Mouse (Mus musculus) embryonic facial prominence, embryonic 12.5 days (tissue): ENCODE results near the gene March11. TPM values are rescaled to one million over a fixed set of nuclear protein-coding genes. Genes with fewer than 3 reads are reported as not detected.

Experiments used
- ATAC-seq: fragments of 200-750 bp; cut with Nextera tagmentation; 2 replicates; pipeline ENCODE4 v1.8.0; 2017; ENCODE audit not compliant: insufficient number of reproducible peaks, insufficient read depth, low FRiP score, low TSS enrichment
- H3K27ac ChIP-seq: fragments of 300-500 bp; sonication (generic); 2 replicates; pipeline ENCODE4 v1.5.1; 2016; ENCODE audit warnings: mild to moderate bottlenecking
- H3K27me3 ChIP-seq: fragments of 300-500 bp; sonication (generic); 2 replicates; pipeline ENCODE4 v1.6.1; 2016; ENCODE audit warnings: mild to moderate bottlenecking, moderate library complexity
- H3K36me3 ChIP-seq: fragments of 300-500 bp; sonication (generic); 2 replicates; pipeline ENCODE4 v1.6.1; 2016; ENCODE audit warnings: mild to moderate bottlenecking
- H3K4me1 ChIP-seq: fragments of 300-500 bp; sonication (generic); 2 replicates; pipeline ENCODE4 v1.6.1; 2016
- H3K4me2 ChIP-seq: fragments of 300-500 bp; sonication (generic); replicated peaks from 2 replicates; pipeline ENCODE4 v1.6.1; 2016; ENCODE audit warnings: mild to moderate bottlenecking, moderate library complexity
- H3K4me3 ChIP-seq: fragments of 300-500 bp; sonication (generic); 2 replicates; pipeline ENCODE4 v1.5.1; 2016; ENCODE audit warnings: mild to moderate bottlenecking
- H3K9ac ChIP-seq: fragments of 300-500 bp; sonication (generic); 2 replicates; pipeline ENCODE4 v1.6.1; 2016; ENCODE audit warnings: mild to moderate bottlenecking, moderate library complexity
- H3K9me3 ChIP-seq: fragments of 300-500 bp; sonication (generic); 2 replicates; pipeline ENCODE4 v1.6.1; 2016; ENCODE audit warnings: mild to moderate bottlenecking, moderate library complexity
- WGBS: fragments of 180-500 bp; shearing (Covaris S2); methylation state at CpG from one replicate; pipeline ENCODE4 v1.1.7; 2016; 5-methylcytosine and 5-hydroxymethylcytosine counted together
- polyA plus RNA-seq: library from polyadenylated mRNA; unstranded; fragments of >200 nt; fragmentation: Nextera tagmentation; extraction: Ambion mirVana; gene quantifications from 2 replicates; pipeline ENCODE4 v1.2.1, GENCODE M21; 2016

The March11 gene
- polyA plus RNA-seq, 1 experiment from 2014 or later, result 1.9 TPM

DNA sequence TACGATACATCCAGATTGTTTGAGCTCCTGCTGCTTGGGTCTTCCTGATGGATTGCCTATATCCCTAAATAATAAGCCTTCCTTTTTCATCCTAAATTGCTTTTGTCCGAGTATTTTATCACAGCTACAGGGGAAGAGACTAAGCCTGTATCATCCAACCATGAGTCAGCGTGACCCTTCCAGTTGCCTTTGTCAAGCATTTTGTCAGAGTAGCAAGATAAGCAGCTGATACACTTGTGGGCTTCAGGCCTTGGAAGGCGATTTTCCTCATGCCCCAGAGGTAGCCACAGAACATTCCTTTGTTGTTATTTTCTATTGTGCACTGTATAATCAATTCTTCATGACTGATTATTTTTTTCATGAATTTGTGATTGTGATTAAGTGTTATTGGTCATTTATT, 14.0 kb downstream of the March11 start:
- Histone ChIP-seq H3K27me3 (no peaks in the 10 kb centered on the region), H3K4me1 (no peaks in the 10 kb centered on the region), H3K36me3 (no peaks in the 10 kb centered on the region), H3K4me2 (no peak overlapping the region), H3K27ac (no peak overlapping the region), H3K9me3 (no peaks in the 10 kb centered on the region), H3K9ac (no peak overlapping the region), H3K4me3 (no peak overlapping the region)
- ATAC-seq, result no peak
- 82% methylated on average over 4 of the region's 4 CpGs for WGBS

- no peak for ATAC-seq
- H3K36me3 ChIP-seq, result no peaks in the 10 kb centered on the region
These were observed 18.3 kb downstream of the March11 start for GRCm38 (mm10) chr15:26327157-26327556.

GRCm38 (mm10) chr15:26335791-26336190, 26.9 kb downstream of the March11 start:
- Histone ChIP-seq H3K36me3 (no peaks in the 10 kb centered on the region), H3K9ac (no peak overlapping the region), H3K27ac (no peak overlapping the region), H3K4me1 (no peaks in the 10 kb centered on the region), H3K4me2 (no peak overlapping the region), H3K9me3 (no peaks in the 10 kb centered on the region), H3K4me3 (no peak overlapping the region), H3K27me3 (no peaks in the 10 kb centered on the region)
- whole genome bisulfite sequencing, result 86% methylated on average over 3 of the region's 3 CpGs
- no peak for ATAC-seq

More at GRCm38 (mm10) chr15:26327157-26327556, 18.3 kb downstream of the March11 start:
- H3K27ac ChIP-seq, result no peak overlapping the region
- no peak overlapping the region for H3K4me2 ChIP-seq
- H3K4me1 ChIP-seq, result no peaks in the 10 kb centered on the region
- no peak overlapping the region for H3K9ac ChIP-seq
- H3K4me3 ChIP-seq, result no peak overlapping the region
- H3K9me3 ChIP-seq, result no peaks in the 10 kb centered on the region
- no peaks in the 10 kb centered on the region for H3K27me3 ChIP-seq
- WGBS, result 78% methylated on average over 1 of the region's 1 CpGs

DNA sequence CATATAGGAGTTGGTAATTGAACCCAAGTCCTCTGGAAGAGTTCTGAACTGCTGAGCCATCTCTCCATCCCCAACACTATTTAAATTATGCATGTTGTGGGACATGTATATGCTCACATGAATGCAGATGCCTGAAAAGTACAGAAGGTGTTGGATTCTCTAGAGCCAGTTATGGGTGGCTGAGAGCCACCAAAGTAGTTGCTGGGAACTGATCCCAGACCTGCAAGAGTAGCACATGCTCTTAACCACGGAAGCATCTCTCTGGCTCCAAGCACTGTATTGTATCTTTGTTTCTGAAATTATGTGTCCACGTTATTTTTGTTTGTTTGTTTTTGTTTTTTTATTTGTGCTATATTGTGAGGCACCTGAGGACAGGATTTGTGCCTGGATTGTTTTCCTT, 28.9 kb downstream of the March11 start:
- ATAC-seq, result no peak
- WGBS, result 80% methylated on average over 2 of the region's 2 CpGs
- no peaks in the 10 kb centered on the region for H3K27me3 ChIP-seq
- no peaks in the 10 kb centered on the region for H3K4me1 ChIP-seq
- H3K27ac ChIP-seq, result no peak overlapping the region
- no peak overlapping the region for H3K9ac ChIP-seq
- H3K4me3 ChIP-seq, result no peak overlapping the region
- no peaks in the 10 kb centered on the region for H3K36me3 ChIP-seq
- H3K9me3 ChIP-seq, result no peaks in the 10 kb centered on the region
- no peak overlapping the region for H3K4me2 ChIP-seq

DNA sequence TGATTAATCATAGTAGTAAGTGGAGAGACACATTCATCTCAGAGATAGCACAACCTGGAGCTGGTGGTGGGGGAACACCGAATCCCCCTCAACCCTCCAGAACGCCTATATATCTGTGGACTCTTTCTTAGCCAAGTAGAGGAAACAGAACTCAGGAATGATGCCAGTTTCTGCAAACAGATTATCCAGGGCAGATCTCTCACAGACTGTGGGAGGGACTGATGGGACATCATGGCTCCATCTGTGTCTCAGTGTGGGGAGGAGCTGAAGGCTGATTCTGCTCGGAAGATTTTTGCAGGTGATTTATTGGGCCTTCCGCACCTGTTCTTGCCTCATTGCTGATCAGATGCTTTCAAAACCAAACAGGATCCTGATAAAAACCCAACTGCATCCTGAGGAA, 29.5 kb downstream of the March11 start:
- no peak overlapping the region for H3K9ac ChIP-seq
- ATAC-seq, result no peak
- H3K36me3 ChIP-seq, result no peaks in the 10 kb centered on the region
- H3K4me1 ChIP-seq, result no peaks in the 10 kb centered on the region
- no peak overlapping the region for H3K4me3 ChIP-seq
- no peaks in the 10 kb centered on the region for H3K27me3 ChIP-seq
- H3K9me3 ChIP-seq, result no peaks in the 10 kb centered on the region
- H3K4me2 ChIP-seq, result no peak overlapping the region
- 91% methylated on average over 4 of the region's 4 CpGs for WGBS
- no peak overlapping the region for H3K27ac ChIP-seq

- no peaks in the 10 kb centered on the region for H3K4me1 ChIP-seq
- H3K4me2 ChIP-seq, result no peak overlapping the region
- no peak for ATAC-seq
- H3K4me3 ChIP-seq, result no peak overlapping the region
- H3K9ac ChIP-seq, result no peak overlapping the region
- H3K36me3 ChIP-seq, result no peaks in the 10 kb centered on the region
- no peaks in the 10 kb centered on the region for H3K27me3 ChIP-seq
- 84% methylated on average over 11 of the region's 11 CpGs for WGBS
- H3K9me3 ChIP-seq, result no peaks in the 10 kb centered on the region
- no peak overlapping the region for H3K27ac ChIP-seq
These were observed 31.6 kb downstream of the March11 start for GRCm38 (mm10) chr15:26340490-26340889.

- ATAC-seq, result no peak
- no peak overlapping the region for H3K27ac ChIP-seq
- no peaks in the 10 kb centered on the region for H3K4me1 ChIP-seq
- no peak overlapping the region for H3K9ac ChIP-seq
- WGBS, result 81% methylated on average over 6 of the region's 6 CpGs
- H3K36me3 ChIP-seq, result no peaks in the 10 kb centered on the region
- H3K4me2 ChIP-seq, result no peak overlapping the region
- H3K9me3 ChIP-seq, result no peaks in the 10 kb centered on the region
- H3K4me3 ChIP-seq, result no peak overlapping the region
- H3K27me3 ChIP-seq, result no peaks in the 10 kb centered on the region
These were observed 32.1 kb downstream of the March11 start for GRCm38 (mm10) chr15:26340966-26341365.

DNA sequence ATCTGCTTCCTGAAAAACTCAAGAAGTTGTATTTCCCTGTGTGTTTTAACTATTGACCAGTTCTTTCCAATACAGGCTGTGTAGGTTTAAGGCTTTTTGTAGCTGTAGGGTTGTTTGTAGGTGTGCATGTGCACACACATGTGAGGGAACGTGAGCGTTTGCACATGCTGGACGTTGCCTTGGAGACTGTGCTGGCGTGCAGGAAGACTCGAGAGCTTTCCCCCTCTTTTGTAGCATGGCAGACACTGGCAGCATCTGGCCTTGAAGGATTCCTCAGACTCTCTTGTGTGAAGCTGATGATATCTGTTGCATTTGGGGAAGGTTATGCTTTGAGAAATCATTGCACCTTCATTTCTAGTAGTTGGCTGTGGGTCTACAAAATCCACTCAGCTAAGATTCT, 35.5 kb downstream of the March11 start:
- ATAC-seq, result no peak
- 87% methylated on average over 5 of the region's 5 CpGs for WGBS
- Histone ChIP-seq H3K9me3 (no peaks in the 10 kb centered on the region), H3K4me1 (no peaks in the 10 kb centered on the region), H3K9ac (no peak overlapping the region), H3K4me3 (no peak overlapping the region), H3K27ac (no peak overlapping the region), H3K27me3 (no peaks in the 10 kb centered on the region), H3K36me3 (no peaks in the 10 kb centered on the region), H3K4me2 (no peak overlapping the region)

DNA sequence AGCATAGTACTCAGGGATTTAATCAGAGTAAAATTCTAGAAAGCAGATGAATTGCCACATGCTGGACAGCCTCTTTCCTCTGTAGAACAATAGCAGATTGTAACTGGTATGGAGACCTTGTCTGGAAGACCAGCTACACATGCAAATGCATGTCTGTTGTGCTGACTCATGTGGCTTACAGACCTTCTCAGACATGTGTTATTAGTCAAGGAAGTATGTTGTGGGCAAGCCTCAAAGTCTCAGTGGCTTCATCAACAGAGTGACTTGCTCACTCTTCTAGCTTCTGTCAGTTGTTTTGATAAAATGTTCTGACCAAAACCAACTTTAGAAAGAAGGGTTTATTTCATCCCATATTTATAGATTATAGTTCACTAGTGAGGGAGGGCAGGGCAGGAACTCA, 44.8 kb downstream of the March11 start:
- H3K4me1 ChIP-seq, result no peaks in the 10 kb centered on the region
- ATAC-seq, result no peak
- H3K9ac ChIP-seq, result no peak overlapping the region
- H3K36me3 ChIP-seq, result no peaks in the 10 kb centered on the region
- H3K4me2 ChIP-seq, result no peak overlapping the region
- no peak overlapping the region for H3K4me3 ChIP-seq
- H3K27me3 ChIP-seq, result no peaks in the 10 kb centered on the region
- H3K9me3 ChIP-seq, result no peaks in the 10 kb centered on the region
- H3K27ac ChIP-seq, result no peak overlapping the region

DNA sequence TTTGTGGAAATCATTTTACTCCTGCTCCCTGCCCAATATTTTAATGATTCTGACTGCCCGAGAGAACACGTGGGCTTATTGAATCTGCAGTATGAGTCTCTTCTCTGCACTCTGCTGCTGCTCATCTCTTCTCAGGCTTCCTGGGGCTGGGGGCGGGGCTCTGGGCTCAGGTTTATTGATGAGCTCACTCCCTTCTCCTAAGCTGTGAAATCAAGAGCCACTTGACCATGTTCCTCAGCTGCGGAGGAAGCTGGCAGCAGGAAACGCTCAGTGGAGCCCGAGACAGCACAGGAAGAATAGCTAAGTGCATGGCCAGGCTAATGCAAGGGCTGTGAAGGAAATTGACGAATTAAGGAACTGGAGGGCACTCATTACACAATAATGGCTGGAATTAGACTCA, 56.5 kb downstream of the March11 start:
- Histone ChIP-seq H3K36me3 (no peaks in the 10 kb centered on the region), H3K4me1 (no peaks in the 10 kb centered on the region), H3K4me2 (no peak overlapping the region), H3K9ac (no peak overlapping the region), H3K9me3 (no peaks in the 10 kb centered on the region), H3K27me3 (no peaks in the 10 kb centered on the region), H3K27ac (no peak overlapping the region), H3K4me3 (no peak overlapping the region)
- whole genome bisulfite sequencing, result 31% methylated on average over 7 of the region's 7 CpGs
- ATAC-seq, result no peak

DNA sequence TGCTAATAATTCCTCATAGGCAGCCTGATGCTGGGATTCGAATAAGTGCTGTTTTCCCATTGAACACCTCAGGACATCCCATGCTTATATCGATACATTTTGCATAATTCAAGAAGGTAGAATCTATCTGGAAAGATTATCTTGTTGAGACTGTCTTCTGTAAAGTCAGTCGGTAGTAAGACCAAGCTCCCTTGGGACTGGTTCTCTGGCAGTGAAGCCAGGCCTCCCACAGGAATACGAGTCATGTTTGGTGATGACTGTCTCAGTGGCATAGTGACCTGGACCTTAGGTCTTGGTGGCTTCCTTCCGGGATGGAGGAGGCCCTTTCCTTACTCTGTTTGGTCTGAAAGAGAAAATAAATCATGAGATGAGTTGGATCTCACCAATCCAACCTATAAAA, 57.7 kb downstream of the March11 start:
- no peak overlapping the region for H3K4me2 ChIP-seq
- no peaks in the 10 kb centered on the region for H3K4me1 ChIP-seq
- H3K4me3 ChIP-seq, result no peak overlapping the region
- no peaks in the 10 kb centered on the region for H3K9me3 ChIP-seq
- no peaks in the 10 kb centered on the region for H3K27me3 ChIP-seq
- H3K36me3 ChIP-seq, result no peaks in the 10 kb centered on the region
- no peak overlapping the region for H3K27ac ChIP-seq
- no peak overlapping the region for H3K9ac ChIP-seq
- WGBS, result 87% methylated on average over 5 of the region's 5 CpGs
- ATAC-seq, result no peak

DNA sequence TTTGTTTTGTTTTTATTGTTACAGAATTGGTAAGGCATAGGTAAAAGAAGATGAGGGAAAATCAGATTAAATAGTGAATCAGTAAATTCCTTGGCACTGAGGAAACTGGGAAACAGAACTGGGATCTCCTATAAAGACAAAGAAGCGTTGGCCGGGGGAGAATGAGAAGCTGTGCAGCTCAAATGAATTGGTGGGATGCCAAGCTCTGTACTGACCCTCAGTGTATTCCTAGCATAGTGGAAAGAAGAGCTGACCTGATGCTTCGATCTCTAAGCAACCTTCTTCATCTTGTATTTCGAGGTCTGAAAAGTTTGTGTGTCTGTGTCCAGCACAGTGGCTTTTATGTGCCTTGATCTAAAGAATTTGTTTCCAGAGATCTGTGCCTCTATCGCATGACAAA, 64.9 kb downstream of the March11 start:
- Histone ChIP-seq H3K27ac (no peak overlapping the region), H3K4me2 (no peak overlapping the region), H3K27me3 (no peaks in the 10 kb centered on the region), H3K9me3 (no peaks in the 10 kb centered on the region), H3K4me1 (no peaks in the 10 kb centered on the region), H3K9ac (no peak overlapping the region), H3K4me3 (no peak overlapping the region), H3K36me3 (no peaks in the 10 kb centered on the region)
- WGBS, result 92% methylated on average over 5 of the region's 5 CpGs
- no peak for ATAC-seq

- no peaks in the 10 kb centered on the region for H3K9me3 ChIP-seq
- H3K27ac ChIP-seq, result no peak overlapping the region
- no peak overlapping the region for H3K4me3 ChIP-seq
- H3K4me1 ChIP-seq, result no peaks in the 10 kb centered on the region
- no peak for ATAC-seq
- H3K27me3 ChIP-seq, result no peaks in the 10 kb centered on the region
- H3K9ac ChIP-seq, result no peak overlapping the region
- 85% methylated on average over 2 of the region's 2 CpGs for WGBS
- H3K36me3 ChIP-seq, result no peaks in the 10 kb centered on the region
- H3K4me2 ChIP-seq, result no peak overlapping the region
These were observed 65.4 kb downstream of the March11 start for GRCm38 (mm10) chr15:26374232-26374631.
